Mouse (Mus musculus) liver, embryonic 14 days (tissue): ENCODE measurements around the gene 4930596D02Rik. TPM values are rescaled to one million over a fixed set of nuclear protein-coding genes. Genes with fewer than 3 reads are reported as not detected.

Experiments
- polyA plus RNA-seq: library from polyadenylated mRNA; depleted of rRNA; stranded (reverse); fragments of >200 nt; gene quantifications from 2 replicates; pipeline ENCODE4 v1.2.3, GENCODE M21; 2012; rRNA removed

4930596D02Rik gene
- polyA plus RNA-seq: not detected in 2 replicates

DNA sequence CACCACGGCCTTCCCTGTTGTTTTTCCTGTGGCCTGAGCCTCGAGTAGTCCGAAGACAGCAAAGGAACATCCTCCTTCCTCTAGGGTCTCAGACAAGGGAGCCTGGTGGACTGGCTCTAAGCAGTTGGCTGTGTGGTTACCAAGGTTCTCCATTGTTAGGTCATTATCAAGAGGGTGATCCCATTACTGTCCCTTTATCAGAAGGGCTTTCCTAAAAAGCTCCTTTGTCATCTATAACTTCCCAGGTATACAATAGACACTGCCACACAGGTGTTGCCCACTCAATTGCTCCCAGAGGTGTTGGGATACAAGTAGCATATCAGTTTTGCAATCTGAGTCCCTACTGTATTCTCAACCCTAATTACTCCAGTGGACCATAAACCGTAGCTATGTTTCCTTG lies at the start of gene 4930596D02Rik:
Gene 4930596D02Rik, minus strand, starts transcription at position 101 of the 400 bp plus-strand sequence.

